Mouse (Mus musculus) liver, embryonic 18 days (tissue): Measurements from ENCODE around the gene Nhlrc2. TPM values are rescaled to one million over a fixed set of nuclear protein-coding genes. Genes with fewer than 3 reads are reported as not detected.

Experiments
- polyA plus RNA-seq: library from polyadenylated mRNA; depleted of rRNA; stranded (reverse); fragments of >200 nt; gene quantifications from 2 replicates; pipeline ENCODE4 v1.2.3, GENCODE M21; 2012; rRNA removed

Nhlrc2 gene
- polyA plus RNA-seq: 4.5 and 5.0 TPM in 2 replicates

DNA sequence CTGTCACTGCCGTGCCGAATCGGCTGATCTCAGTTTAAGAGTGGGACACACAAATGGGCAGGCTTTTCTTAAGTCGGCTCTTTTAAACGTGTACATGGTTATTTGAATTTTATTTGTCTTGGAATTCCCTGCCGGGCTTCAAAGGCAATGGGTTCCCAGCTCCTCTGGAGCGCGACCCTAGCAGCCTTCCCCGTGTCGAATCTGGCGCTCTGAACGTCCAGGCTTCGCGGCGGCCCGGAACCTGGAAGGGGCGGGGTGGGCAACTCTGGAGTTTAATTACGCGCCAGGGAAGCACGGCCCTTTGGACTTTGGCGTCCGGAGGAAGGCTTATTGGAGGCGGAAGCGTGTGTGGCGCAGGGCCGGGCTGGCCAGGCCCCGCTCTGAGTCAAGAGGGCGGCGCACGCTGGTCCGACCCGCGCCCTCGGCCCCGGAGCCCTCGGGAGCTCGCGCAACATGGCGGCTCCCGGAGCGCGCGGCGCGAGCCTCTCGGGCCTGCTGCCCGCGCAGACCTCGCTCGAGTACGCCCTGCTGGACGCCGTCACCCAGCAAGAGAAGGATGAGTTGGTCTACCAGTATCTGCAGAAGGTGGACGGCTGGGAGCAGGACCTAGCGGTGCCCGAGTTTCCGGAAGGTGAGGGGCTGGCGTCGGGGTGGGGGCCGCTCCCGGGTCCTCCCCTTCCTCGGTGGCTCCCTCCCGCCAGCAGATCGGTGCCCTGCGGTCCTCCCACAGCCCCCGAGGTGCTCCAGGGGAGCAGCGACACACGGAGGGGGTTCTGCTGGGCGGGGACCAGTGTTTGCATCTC, at the start of gene Nhlrc2:
Gene Nhlrc2, plus strand, starts transcription at position 32 of the 803 bp plus-strand sequence.

DNA sequence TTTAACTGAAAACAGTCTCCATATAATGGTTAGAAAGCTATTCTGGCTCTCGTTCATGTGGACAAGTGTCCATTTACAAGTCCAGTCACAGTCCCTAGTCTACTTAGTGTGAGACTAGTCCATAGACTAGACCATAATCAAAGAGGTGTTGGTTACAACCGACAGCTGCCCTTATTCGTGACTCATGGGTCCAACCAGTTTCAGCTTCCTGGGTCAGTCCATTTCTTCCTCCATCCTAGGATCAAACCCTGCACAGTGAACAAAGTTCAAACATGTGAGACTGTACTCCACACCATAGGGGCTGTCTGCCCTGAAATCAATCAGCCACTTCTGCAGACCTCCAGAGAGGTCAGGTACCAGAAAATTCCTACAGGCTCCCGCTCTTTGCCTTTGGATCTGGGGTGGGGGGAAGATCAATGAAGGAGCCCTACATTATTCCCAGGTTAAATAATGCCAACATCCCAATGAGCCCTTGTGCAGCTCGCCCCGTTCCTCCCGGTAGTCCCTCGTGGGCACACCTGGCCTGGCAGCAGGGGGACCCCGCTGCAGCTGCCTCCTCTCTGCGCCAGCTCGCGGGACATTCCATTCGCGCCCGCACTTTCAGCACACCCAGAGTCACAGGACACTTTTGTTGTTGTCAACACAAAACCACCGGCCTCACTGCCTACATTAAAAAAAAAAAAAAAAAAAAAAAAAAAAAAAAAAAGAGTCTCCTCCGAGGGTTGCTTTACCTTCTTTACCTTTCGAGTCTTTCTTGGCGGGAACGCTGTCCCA, 418 bp upstream of the Nhlrc2 start, which contains the start of gene Dclre1a:
Gene Dclre1a, minus strand, starts transcription at position 767 of the 774 bp plus-strand sequence.

Other genes with a start within 250 kb of the Nhlrc2 start
- gene Nrap, start 158.2 kb upstream of the Nhlrc2 start, polyA plus RNA-seq: 0.10 and 0.16 TPM in 2 replicates
- 9.2 and 11.5 TPM in 2 replicates for gene Casp7, start 151.1 kb upstream of the Nhlrc2 start, polyA plus RNA-seq
- gene Plekhs1, start 86.6 kb upstream of the Nhlrc2 start, polyA plus RNA-seq: 0.04 and 0.08 TPM in 2 replicates
- gene Dclre1a, start within 50 bp of the Nhlrc2 start, polyA plus RNA-seq: 7.9 and 9.1 TPM in 2 replicates
- gene Adrb1, start 173.9 kb downstream of the Nhlrc2 start, polyA plus RNA-seq: 0.64 and 0.84 TPM in 2 replicates